Mouse (Mus musculus) neutrophil, adult 5-6 weeks (primary cell): ENCODE data around the gene Mmab. TPM values are rescaled to one million over a fixed set of nuclear protein-coding genes. Genes with fewer than 3 reads are reported as not detected.

Source experiments
- ATAC-seq: fragments of 151-379, 151-347 bp; 2 replicates; pipeline ENCODE4 v1.8.0; 2017; ENCODE audit warnings: mild to moderate bottlenecking, moderate TSS enrichment; ENCODE audit not compliant: insufficient number of reproducible peaks, poor library complexity, low FRiP score, severe bottlenecking; ENCODE audit errors: extremely low read depth
- total RNA-seq: library from RNA; stranded (forward); fragments of 200-1000 nt; gene quantifications from 2 replicates; pipeline ENCODE4 v1.2.3, GENCODE M21; 2017

Mmab gene
- total RNA-seq, 1 experiment from 2014 or later = 6.3 TPM

DNA sequence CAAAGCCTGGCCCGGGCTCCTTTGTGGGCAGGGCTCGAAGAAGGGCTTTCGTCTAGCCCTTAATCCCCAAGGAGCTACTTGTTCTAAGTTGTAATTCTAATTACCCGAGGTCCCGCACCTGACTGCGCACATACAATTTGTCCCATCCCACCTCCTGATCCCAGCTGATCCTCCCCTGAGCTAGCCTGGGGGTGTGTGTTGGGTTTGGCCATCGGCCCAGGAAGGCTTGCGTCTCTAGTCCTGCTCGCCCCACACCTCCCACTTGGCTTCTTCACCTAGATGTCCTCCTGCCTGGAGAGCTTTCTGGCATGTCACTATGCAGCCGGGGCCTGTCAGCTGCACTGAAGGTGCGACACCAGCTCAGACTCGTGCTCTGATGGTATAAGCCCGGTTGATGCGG, 8.3 kb downstream of the Mmab start:
- ATAC-seq = no peak

DNA sequence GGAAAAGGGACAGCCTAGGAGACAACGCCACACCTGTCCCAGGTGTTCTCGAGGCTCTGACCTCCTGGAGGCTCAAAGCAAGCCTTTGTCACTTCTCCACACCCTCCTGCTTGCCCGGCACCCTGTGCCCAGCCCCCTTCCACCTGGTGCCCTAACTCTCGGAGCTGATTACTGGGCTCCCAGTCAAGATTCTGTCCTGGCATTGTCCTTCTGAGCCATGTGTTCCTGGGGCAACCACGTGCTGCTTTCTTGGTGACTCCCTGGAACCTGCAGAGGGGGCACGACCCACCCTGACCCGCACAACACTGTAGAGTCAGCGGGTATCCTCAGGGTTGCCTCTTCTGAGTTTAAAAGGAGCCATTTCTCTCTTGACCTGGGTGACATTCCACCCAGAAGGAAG, 9.5 kb downstream of the Mmab start:
- ATAC-seq = no peak

DNA sequence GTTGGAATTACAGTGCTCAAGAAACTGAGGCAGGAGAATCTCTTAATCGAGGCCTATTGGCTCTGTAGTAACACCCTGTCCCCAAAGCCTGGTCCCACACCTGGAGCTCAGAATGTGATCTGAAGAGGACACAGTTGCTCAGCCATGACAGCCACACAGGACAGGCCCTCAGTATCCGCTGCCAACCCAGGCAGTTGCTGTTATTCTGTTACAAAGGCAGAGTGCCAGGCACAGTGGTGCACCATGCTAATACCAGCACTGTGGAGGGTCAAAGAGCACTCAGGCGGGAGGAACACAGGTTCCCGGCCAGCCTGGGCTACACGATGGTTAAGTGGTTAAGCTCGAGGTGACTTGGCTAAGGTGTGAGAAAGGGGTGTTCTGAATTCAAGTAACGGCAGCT, 14.1 kb downstream of the Mmab start:
- ATAC-seq = no peak

DNA sequence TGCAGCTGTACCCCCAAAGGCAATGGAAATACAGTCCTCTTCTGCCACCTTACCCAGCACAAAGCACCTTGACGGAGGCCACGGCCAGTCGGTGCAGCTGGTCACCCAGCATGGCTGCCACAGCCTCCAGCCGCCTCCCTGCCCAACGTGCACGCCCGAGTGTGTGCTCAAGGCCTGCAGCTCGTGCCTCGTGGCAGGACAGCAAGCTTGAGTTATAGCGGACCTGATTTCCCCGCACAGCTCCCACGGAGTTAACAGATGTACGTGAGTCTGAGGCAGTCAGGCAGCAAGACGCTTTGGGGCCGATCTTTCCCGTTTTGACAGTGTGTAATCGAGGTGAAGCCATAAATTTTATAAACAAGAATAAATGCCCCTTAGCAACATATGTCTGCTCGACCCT, 15.2 kb downstream of the Mmab start:
- ATAC-seq = no peak

DNA sequence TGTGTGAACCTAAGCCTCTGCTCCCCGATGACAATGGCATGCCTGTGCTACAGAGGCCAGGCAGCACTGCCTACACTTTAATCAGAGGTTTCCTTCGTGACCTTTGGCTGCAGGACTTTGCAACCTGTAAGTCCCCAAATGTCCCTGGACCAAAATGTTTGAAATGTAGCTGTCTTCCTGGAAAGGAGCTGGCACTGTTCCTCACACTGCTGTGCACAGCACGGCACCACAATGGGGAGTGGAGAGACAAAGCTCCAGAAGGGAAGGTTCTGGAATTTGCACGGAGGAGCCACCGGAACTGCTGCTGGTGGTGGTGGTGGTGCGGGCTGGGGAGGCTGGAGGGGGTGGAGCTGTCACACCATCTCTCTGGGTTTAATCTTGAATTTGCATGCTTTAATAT, 17.1 kb downstream of the Mmab start:
- ATAC-seq = no peak

DNA sequence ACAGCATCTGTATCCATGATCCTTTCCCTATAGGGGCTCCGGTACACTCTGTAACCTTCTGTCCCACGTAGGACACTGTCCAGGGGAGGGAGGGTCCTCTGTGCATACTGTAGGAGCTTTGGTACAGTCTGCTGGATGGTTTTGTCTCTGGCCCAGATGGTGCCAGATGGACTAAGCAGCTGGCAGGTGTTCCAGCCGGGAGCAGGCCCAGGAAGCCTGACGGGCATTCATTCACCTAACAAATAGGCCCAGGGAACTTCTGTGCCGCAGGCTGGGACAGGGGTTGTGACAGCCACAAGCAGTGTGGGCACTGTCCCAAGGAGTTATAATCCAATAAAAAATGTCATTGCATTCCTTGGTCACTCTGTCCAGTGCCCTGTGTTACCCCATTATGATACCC, 19.9 kb downstream of the Mmab start:
- ATAC-seq = no peak

DNA sequence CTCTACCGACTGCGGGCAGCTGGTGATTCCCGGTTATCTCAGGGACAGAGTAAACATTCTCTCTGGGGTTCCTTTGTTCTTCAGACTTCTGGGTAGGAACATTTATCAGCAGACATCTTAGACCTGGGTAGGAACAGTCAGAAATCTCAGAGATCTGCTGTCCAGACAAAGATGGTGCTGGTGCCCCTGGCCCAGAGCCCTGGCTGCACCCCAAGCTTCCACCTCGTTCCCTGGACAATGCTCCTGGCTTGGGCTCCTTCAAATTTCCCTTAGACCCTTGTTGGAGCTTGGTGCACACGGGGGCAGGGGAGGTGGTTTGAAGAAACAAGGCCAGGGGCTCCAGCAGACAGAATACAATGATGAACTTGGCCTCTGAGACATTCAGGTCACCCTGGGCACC, 21.3 kb downstream of the Mmab start:
- no peak for ATAC-seq

DNA sequence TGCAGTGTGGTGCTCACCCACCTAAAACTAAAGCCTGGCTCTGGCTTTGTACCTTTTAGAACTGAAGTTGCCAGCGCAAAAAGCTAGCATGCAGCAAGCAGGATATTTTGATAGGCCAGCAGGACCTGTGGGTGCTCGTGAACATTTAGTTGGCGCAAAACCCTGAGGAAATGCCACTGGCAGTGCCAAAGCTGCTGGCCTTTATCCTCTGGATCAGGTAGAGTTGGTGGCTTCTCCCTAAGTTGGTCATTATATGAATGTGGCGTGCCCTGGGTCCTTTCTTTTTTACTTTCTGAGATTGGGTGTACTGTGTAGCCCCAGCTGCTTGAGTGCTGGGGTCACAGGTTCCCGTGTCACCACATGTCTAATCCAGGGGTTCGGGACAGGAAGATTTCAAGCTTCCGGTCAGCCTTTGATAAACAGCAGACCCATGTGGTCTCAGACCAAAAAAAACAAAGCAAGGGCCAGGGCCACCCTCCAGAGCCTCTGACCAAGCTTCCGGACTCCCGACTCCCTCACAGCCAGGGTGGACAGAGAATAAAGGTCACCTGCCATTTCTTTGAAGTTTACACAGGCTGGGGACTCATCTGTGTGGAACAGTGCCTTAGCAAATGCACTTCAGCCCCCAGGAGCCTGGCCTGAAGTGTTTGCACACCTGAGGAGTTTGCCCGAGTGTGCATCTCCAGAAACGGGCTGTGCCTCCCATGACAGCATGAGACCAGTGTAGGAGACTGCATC, 22.1 kb downstream of the Mmab start:
- no peak for ATAC-seq

DNA sequence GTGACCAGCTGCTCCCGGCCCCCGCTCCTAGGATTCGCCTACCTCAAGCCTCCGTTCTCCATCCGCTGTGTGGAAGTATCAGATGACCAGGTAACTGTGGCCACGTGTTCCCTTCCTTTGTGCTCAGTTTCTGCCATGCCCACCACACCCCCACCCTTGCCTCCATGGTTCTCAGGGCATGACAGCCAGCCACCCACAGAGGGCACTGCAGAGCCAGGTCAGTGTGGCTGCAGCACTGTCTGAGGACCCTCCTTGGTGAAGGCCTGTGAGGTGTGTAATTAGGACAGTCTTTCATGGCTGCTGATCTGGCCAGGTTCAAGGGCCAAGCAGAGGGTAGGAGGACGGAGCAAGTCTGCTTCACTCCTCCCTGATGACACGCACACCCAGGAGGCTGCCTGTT, 25.3 kb downstream of the Mmab start:
- no peak for ATAC-seq

DNA sequence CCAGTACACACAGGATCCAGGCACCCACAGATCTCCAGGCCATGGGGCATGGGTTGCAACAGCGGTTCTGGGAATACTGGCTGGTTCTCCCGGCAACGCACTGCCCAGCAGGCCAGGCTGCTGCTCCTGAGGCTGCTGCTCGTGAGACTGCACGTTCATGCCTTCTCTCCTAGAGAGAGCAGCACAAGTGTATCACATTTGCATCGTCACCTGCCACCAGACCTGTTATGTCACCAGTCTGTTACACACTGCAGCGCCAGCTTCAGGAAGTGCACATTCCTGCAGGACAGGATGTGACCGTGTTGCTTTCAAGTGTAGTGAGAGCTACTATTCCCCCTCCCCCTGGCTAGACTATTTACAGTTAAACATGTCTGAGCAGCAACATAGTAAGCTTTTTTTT, 27.0 kb downstream of the Mmab start:
- ATAC-seq = no peak

DNA sequence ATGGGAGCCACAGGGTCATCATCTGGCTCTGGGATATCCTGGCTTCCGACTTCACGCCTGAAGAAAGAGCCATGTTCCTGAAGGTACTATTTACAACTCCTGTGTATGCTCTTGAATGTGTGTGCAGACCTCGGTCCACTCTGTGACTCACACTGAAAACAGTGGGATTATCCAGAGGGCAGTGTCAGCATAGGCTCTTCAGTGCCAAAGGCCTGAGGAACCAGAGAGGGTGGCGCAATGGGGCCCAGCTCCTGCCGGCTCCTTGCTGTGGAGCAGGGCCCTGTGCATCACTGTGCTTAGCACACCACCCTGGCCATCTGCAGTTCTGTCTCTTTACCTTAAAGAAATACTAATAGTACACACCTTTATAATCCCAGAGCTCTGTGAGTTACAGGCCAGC, 28.3 kb downstream of the Mmab start:
- ATAC-seq = no peak

DNA sequence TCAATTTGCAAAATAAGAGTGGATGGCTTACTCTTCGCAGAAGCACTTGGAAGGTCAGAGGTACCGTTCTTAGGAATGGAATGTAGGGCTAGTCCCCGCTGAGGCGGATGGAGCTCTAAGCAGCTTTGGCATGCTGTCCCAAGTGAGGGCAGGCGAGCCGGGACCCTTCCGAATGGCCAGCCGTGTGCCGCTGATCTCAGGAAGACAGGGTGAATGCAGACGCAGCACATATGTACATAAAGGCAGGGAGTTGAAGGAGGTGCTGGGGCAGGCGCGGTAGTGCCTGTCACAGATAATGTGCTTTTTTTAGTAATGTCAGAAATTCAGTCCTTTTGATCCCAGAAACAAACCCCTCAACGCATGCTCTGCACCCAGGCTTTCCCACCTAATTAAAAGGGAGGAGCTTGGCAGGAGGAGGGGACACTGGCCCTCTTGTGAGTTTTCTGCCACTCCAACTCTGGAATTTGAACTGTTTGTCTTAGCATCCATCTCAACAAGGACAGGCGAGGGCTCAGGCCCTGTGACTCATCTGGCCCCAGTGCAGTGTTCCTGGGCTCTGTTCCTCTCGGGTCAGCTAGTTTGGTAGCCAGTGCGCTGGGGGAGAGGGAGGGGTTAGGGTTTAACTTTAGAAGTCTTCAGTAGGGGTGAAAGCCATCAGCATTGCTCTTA, 30.7 kb downstream of the Mmab start:
- ATAC-seq = no peak

DNA sequence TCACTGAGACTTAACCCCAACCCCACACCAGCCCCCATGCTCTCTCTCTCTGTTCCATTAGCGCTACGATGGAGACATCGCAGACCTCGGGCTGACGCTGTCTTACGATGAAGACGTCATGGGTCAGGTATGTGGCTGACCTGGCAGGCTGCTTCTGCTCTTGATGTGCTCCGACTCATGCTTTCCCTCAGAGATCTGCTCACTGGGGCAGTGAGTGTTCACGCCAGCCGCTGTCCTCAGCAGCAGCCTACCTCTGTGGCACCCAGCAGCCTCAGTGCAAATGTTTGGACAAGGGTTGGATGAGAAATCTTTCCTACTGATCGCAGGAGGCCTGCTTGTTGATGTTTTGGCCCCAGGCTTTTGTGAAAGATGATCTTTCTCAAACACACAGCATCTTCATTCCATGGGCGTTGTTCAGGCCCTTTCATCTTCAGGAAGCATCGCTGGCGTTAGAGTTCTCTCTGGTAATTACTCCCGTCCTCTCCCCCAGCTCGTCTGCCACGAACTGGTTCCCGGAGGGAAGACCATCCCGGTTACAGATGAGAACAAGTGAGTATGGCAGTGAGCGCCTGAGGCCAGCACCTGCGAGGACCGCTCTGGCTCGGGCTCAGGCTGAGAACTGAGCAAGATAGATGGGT, 31.4 kb downstream of the Mmab start:
- ATAC-seq = no peak

DNA sequence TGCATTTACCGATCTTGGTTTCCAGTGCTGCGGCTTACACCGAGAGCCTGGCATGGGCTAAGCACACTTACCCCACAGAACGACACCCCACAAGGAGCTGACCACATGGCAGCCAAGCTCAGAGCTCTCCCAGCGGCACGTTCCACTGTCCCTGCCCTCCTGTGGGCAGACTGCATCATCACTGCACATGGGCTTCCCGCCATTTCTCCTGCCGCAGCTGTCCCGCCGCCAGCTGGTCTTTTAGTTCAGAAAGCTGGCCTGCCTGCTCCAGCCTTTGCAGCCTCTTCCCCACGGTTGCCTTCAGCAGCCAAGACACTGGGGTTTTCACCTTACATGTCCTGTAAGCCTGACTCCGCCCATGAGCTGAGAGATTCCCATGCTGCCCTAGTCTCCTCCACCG, 33.4 kb downstream of the Mmab start:
- no peak for ATAC-seq

DNA sequence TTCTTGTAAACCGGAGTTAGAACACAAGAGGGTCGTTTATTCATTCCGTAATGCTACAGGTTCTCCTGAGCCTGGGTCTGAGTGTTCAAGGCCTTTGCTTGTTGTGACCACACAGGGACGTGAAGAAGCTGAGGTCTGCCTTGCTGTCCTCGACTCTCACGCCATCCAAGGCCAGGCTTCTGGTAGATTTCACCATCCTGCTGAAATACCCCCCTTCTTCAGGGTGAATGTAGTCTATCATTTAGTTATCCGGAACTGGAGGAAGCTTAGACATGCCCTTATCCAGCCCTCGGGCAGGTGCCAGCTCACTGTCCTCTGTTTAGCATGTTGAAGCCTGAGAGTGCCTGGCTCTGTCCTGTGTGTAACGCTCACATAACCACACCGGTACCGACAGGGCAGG, 35.0 kb downstream of the Mmab start:
- no peak for ATAC-seq

DNA sequence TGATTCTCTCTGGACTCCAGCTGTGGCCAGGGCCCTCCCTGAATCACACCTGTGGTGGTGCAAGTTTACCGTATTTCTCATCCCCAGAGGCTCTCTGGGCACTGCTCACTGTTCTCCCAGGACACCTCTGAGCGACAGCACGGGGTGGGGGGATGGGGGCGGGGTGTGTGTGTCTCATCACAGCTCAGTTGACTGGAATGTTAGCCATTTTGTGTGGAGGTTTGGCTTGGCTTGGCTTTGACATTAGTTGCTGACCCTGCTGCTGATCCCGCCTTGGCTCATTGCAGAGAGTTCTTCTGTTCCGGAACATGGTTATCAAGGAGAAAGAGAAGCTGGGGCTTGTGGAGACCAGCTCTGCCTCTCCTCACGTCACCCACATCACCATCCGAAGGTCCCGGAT, 36.0 kb downstream of the Mmab start:
- ATAC-seq = no peak

DNA sequence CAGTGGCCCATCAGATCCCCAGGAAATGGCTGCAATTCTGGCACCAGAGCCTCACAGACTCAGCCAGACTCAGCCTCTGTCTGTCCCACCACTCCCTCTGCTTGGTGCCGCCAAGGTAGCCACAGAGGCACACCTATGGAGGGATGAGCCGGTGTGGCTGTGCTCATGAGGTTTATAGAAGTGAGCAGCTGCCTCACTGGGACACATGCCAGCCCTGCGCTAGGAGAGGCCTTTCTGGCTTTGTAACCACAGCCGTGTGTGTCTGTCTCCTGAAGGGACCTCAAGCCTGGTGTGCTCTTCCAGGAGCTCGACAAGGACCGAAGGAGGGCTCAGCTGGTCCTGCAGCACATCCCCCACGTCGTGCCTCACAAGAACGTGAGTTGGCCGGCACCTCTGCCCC, 36.6 kb downstream of the Mmab start:
- no peak for ATAC-seq

DNA sequence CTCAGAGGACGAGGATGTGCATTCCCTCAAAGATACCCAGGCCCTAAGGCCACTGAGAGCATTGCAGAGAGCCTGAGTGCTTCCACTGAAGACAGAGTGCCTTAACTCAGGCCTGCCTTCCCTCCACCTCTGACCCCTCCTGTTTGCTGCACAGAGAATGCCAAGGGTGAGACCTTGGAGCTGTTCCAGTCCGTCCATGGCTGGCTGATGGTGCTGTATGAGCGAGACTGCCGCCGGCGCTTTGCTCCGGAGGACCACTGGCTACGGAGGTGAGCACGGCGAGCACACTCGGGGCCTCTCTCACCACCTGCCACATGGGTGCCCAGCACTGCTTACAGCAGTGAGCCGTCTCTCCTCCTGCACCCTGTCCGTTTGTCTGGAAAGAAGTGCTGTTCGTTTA, 37.3 kb downstream of the Mmab start:
- ATAC-seq = no peak

DNA sequence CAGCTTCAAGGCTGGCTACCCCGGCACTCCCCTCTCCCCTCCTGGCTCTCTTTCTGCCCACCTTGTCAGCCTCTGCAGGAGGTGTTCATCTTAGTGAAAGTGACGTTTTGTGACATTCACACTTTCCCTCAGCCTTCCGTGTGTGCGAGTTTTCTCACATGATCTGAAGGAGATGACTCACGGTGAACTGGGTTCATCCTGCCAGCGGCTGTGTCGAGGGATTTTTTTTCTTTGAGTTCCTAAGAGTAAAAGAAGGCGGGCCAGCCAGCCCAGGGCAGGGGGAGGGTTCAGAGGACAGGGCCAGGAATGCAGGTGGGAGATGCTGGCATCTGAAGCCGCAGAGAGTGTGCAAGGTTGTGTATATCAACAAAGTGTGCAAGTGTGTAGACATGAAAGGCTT, 50.7 kb downstream of the Mmab start:
- no peak for ATAC-seq

DNA sequence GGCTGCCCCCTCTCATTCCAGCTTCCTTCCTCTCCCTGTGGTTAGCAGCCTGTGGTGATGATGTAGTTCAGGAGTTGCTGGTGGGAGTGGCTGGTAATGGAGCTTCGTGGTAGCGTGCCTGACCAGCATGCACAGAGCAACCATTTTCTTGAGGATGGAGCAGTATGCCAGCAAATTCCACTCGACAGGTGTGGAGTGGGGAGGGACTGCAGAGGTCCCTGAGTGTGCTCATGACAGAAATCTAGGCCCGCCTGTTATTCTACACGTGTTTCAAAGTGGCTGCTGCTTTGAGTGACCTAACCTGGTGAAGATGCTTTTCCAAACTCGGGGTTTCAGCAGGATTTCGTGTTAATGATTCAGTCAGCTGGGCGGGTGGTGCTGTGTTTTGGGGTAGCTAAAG, 59.4 kb downstream of the Mmab start:
- ATAC-seq = no peak
